Mouse (Mus musculus): ENCODE results near the gene Gck.

Gene Gck

GRCm38 (mm10) chr11:5949586-5950352, at the start of gene Gck:
Gene Gck (minus strand): TSS chr11:5950081.
- no peak for DNase-seq (ENCODE audit: low read depth, low spot score)

- no peak for DNase-seq (ENCODE audit: low read depth, low spot score)
Measured at GRCm38 (mm10) chr11:5998472-5998871, 48.6 kb upstream of the Gck start.

- DNase-seq (ENCODE audit: low read depth, low spot score): peak; percentile 92
Measured at GRCm38 (mm10) chr11:5995989-5996388, 46.1 kb upstream of the Gck start.

GRCm38 (mm10) chr11:5994880-5995279, 45.0 kb upstream of the Gck start:
- no peak for DNase-seq (ENCODE audit: low read depth, low spot score)

- DNase-seq (ENCODE audit: low read depth, low spot score): no peak
Measured at GRCm38 (mm10) chr11:5994212-5994611, 44.3 kb upstream of the Gck start.

GRCm38 (mm10) chr11:5990910-5991309, 41.0 kb upstream of the Gck start:
- peak; percentile 84 for DNase-seq (ENCODE audit: low read depth, low spot score)

- DNase-seq (ENCODE audit: low read depth, low spot score): no peak
Measured at GRCm38 (mm10) chr11:5989954-5990593, 40.2 kb upstream of the Gck start.

GRCm38 (mm10) chr11:5988126-5988525, 38.2 kb upstream of the Gck start:
- no peak for DNase-seq (ENCODE audit: low read depth, low spot score)

- no peak for DNase-seq (ENCODE audit: low read depth, low spot score)
Measured at GRCm38 (mm10) chr11:5983629-5984028, 33.7 kb upstream of the Gck start.

- no peak for DNase-seq (ENCODE audit: low read depth, low spot score)
Measured at GRCm38 (mm10) chr11:5981323-5981722, 31.4 kb upstream of the Gck start.

- DNase-seq (ENCODE audit: low read depth, low spot score): no peak
Measured at GRCm38 (mm10) chr11:5980561-5980960, 30.7 kb upstream of the Gck start.

GRCm38 (mm10) chr11:5980108-5980507, 30.2 kb upstream of the Gck start:
- DNase-seq (ENCODE audit: low read depth, low spot score): no peak

GRCm38 (mm10) chr11:5979088-5979487, 29.2 kb upstream of the Gck start:
- no peak for DNase-seq (ENCODE audit: low read depth, low spot score)

GRCm38 (mm10) chr11:5976106-5976505, 26.2 kb upstream of the Gck start:
- no peak for DNase-seq (ENCODE audit: low read depth, low spot score)

GRCm38 (mm10) chr11:5975068-5975467, 25.2 kb upstream of the Gck start:
- DNase-seq (ENCODE audit: low read depth, low spot score): no peak

- no peak for DNase-seq (ENCODE audit: low read depth, low spot score)
Measured at GRCm38 (mm10) chr11:5974053-5974452, 24.2 kb upstream of the Gck start.

GRCm38 (mm10) chr11:5973151-5973550, 23.3 kb upstream of the Gck start:
- DNase-seq (ENCODE audit: low read depth, low spot score): no peak

GRCm38 (mm10) chr11:5971202-5971601, 21.3 kb upstream of the Gck start:
- no peak for DNase-seq (ENCODE audit: low read depth, low spot score)

- DNase-seq (ENCODE audit: low read depth, low spot score): no peak
Measured at GRCm38 (mm10) chr11:5968223-5968622, 18.3 kb upstream of the Gck start.

- DNase-seq (ENCODE audit: low read depth, low spot score): no peak
Measured at GRCm38 (mm10) chr11:5966751-5967150, 16.9 kb upstream of the Gck start.

- DNase-seq (ENCODE audit: low read depth, low spot score): no peak
Measured at GRCm38 (mm10) chr11:5965865-5966264, 16.0 kb upstream of the Gck start.

- DNase-seq (ENCODE audit: low read depth, low spot score): no peak
Measured at GRCm38 (mm10) chr11:5960051-5960450, 10.2 kb upstream of the Gck start.

GRCm38 (mm10) chr11:5955546-5956276, 5.8 kb upstream of the Gck start, which contains the start of gene Ykt6:
Gene Ykt6 (plus strand): TSS chr11:5955693.
- peak; percentile 95 for DNase-seq (ENCODE audit: low read depth, low spot score)

Measured in 3T3-L1 (cell line).